In genomic region chr9:16305396-16306086, GRCm38 (mm10) we compare ENCODE assay signal across 19 mouse cellular contexts.
DNase-seq lines count a peak whose midpoint lies in the region; ATAC-seq and TF ChIP-seq lines count a peak whose summit lies in the region.
"Had no signal": no experiment of that assay in that cellular context is flagged by ENCODE, and none has a peak within 500 bp of the region (broad histone marks: within the 10 kb centered on the region; RNA-seq: fewer than 3 reads in every experiment).

No protein-coding gene starts in this region.

- H3K27ac ChIP-seq in embryonic facial prominence, embryonic 13.5 days: peak overlapping the region; percentile 28; the same call in 1 of the 2 replicates
- no peak overlapping the region for H3K27ac ChIP-seq in embryonic facial prominence, embryonic 10.5 days (replicated peaks)
- H3K27ac ChIP-seq in left cerebral cortex, adult 2 months: peak overlapping the region; percentile 51; the same call in 1 of the 2 replicates
- peak overlapping the region; percentile 35; the same call in 1 of the 2 replicates for H3K27ac ChIP-seq in cortical plate, adult 2 months (ENCODE audit: insufficient read depth, low read length)
- H3K27ac ChIP-seq in olfactory bulb, adult 2 months (ENCODE audit: insufficient read depth, low read depth, low read length): peak overlapping the region; percentile 90
- no peak overlapping the region for H3K27ac ChIP-seq in liver, embryonic 12.5 days
- H3K27ac ChIP-seq: forebrain, embryonic 10.5 days; hindbrain, embryonic 12.5 days; limb, embryonic 15.5 days had no signal

- no peak for TF ChIP-seq CTCF in left cerebral cortex, adult 2 months (IDR thresholded peaks at IDR 0.05)
- no peak for TF ChIP-seq CTCF in cortical plate, adult 2 months (IDR thresholded peaks at IDR 0.05; ENCODE audit: extremely low read depth, insufficient read depth, low read length)
- TF ChIP-seq CTCF in olfactory bulb, adult 2 months (IDR thresholded peaks at IDR 0.05; ENCODE audit: insufficient read depth, low read depth, low read length): no peak

- DNase-seq in embryonic facial prominence, embryonic 10.5 days (ENCODE audit: low spot score): no peak
- DNase-seq in left cerebral cortex, adult 2 months (ENCODE audit: extremely low spot score in 1 of 2, low spot score in 2 of 2): no peak
- DNase-seq in left cerebral cortex, adult 11 months (ENCODE audit: low spot score): no peak
- DNase-seq in cerebellum, adult 9-11 months: no peak
- DNase-seq: adrenal gland, adult 2 months; cerebellum, adult 9-10 months; gastrocnemius, postnatal 36 days; kidney, postnatal 4 days; layer of hippocampus, adult 9-11 months; retina, postnatal 1 day; thymus, adult 2 months had no signal

- no peaks in the 10 kb centered on the region for H3K9me3 ChIP-seq in embryonic facial prominence, embryonic 13.5 days
- H3K9me3 ChIP-seq in embryonic facial prominence, embryonic 10.5 days: no peaks in the 10 kb centered on the region
- no peaks in the 10 kb centered on the region for H3K9me3 ChIP-seq in liver, embryonic 12.5 days (replicated peaks)
- H3K9me3 ChIP-seq: forebrain, embryonic 10.5 days; hindbrain, embryonic 12.5 days; limb, embryonic 15.5 days had no signal

- peaks cover 10% of the 10 kb centered on the region; the same call in 1 of the 2 replicates for H3K4me1 ChIP-seq in embryonic facial prominence, embryonic 13.5 days
- H3K4me1 ChIP-seq in embryonic facial prominence, embryonic 10.5 days: peaks cover 19% of the 10 kb centered on the region
- peaks cover 17% of the 10 kb centered on the region for H3K4me1 ChIP-seq in cortical plate, adult 2 months (ENCODE audit: control insufficient read depth, insufficient read depth, low read length)
- H3K4me1 ChIP-seq in olfactory bulb, adult 2 months (ENCODE audit: control insufficient read depth, insufficient read depth, low read length): peaks cover 7% of the 10 kb centered on the region
- no peaks in the 10 kb centered on the region for H3K4me1 ChIP-seq in liver, embryonic 12.5 days

- H3K36me3 ChIP-seq in embryonic facial prominence, embryonic 13.5 days: no peaks in the 10 kb centered on the region
- H3K36me3 ChIP-seq in embryonic facial prominence, embryonic 10.5 days (replicated peaks): no peaks in the 10 kb centered on the region
- no peaks in the 10 kb centered on the region for H3K36me3 ChIP-seq in liver, embryonic 12.5 days
- H3K36me3 ChIP-seq: forebrain, embryonic 10.5 days; hindbrain, embryonic 12.5 days; limb, embryonic 15.5 days had no signal

- no peak overlapping the region for H3K4me2 ChIP-seq in embryonic facial prominence, embryonic 13.5 days
- H3K4me2 ChIP-seq in liver, embryonic 12.5 days: no peak overlapping the region
- H3K4me2 ChIP-seq: hindbrain, embryonic 12.5 days; limb, embryonic 15.5 days had no signal

- ATAC-seq in embryonic facial prominence, embryonic 13.5 days (ENCODE audit: insufficient number of reproducible peaks, insufficient read depth, low FRiP score, low TSS enrichment, low read depth): no peak
- no peak for ATAC-seq in liver, embryonic 12.5 days
- ATAC-seq: lung, postnatal 0 days had no signal

- TF ChIP-seq POLR2A in cortical plate, adult 2 months (IDR thresholded peaks at IDR 0.05; ENCODE audit: extremely low read depth, insufficient read depth, low read length): no peak
- no peak for TF ChIP-seq POLR2A in olfactory bulb, adult 2 months (IDR thresholded peaks at IDR 0.05; ENCODE audit: insufficient read depth, low read depth, low read length)

- intact Hi-C loops in left cerebral cortex, adult 2 months (cut with DNase I): loop anchor here (1.0 kb wide), 1 partner anchor 22 kb away; no protein-coding TSS in a partner anchor

- no peaks in the 10 kb centered on the region for H3K27me3 ChIP-seq in embryonic facial prominence, embryonic 13.5 days
- H3K27me3 ChIP-seq in embryonic facial prominence, embryonic 10.5 days (replicated peaks; ENCODE audit: low read depth, poor library complexity, severe bottlenecking): no peaks in the 10 kb centered on the region
- H3K27me3 ChIP-seq in liver, embryonic 12.5 days (replicated peaks): no peaks in the 10 kb centered on the region
- H3K27me3 ChIP-seq: hindbrain, embryonic 12.5 days; limb, embryonic 15.5 days had no signal

- 81% methylated on average over 2 of the region's 2 CpGs for WGBS in embryonic facial prominence, embryonic 13.5 days
- 95% methylated on average over 2 of the region's 2 CpGs for WGBS in embryonic facial prominence, embryonic 10.5 days
- WGBS in olfactory bulb, adult 2 months: 33% methylated on average over 2 of the region's 2 CpGs
- 62% methylated on average over 2 of the region's 2 CpGs for WGBS in liver, embryonic 12.5 days (ENCODE audit: insufficient replicate concordance)

- H3K4me3 ChIP-seq in embryonic facial prominence, embryonic 13.5 days: no peak overlapping the region
- H3K4me3 ChIP-seq in embryonic facial prominence, embryonic 10.5 days: no peak overlapping the region
- H3K4me3 ChIP-seq in left cerebral cortex, adult 2 months: no peak overlapping the region
- no peak overlapping the region for H3K4me3 ChIP-seq in cortical plate, adult 2 months (ENCODE audit: insufficient read depth, low read length)
- H3K4me3 ChIP-seq in olfactory bulb, adult 2 months (ENCODE audit: insufficient read depth, low read depth, low read length): no peak overlapping the region
- no peak overlapping the region for H3K4me3 ChIP-seq in liver, embryonic 12.5 days
- H3K4me3 ChIP-seq: forebrain, embryonic 10.5 days; hindbrain, embryonic 12.5 days; limb, embryonic 15.5 days had no signal

- H3K9ac ChIP-seq in embryonic facial prominence, embryonic 13.5 days: no peak overlapping the region
- H3K9ac ChIP-seq in liver, embryonic 12.5 days: no peak overlapping the region
- H3K9ac ChIP-seq: hindbrain, embryonic 12.5 days; limb, embryonic 15.5 days had no signal

Comparison
In these comparisons a context has a peak if more than half of its experiments do, and no peak if none do; other contexts are left out.
1. H3K27ac ChIP-seq: peak in embryonic facial prominence, embryonic 13.5 days (single experiment), left cerebral cortex, adult 2 months (single experiment), cortical plate, adult 2 months (single experiment) and olfactory bulb, adult 2 months (single experiment); none in embryonic facial prominence, embryonic 10.5 days (single experiment) and liver, embryonic 12.5 days (single experiment).